Mouse (Mus musculus): ENCODE data around the gene Adamts14.

Gene Adamts14

DNA sequence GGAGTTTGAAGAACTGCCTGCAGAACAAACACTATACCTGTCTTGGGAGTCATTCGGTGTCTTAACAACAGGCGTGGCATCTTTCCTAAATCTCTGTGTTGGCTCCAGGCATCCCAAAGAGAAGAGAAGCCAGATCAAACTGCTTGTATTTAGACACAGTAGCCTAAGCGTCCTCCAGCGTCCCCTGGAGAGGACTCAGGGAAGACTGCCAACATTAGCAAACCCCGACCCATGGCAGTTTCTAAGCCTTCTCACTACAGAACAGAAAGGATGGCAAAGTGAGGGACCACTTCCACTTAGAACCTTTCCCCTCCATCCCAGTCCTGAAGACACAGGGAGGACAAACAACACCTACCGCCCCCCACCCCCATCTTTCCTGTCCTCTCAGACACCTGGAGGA, 93.3 kb downstream of the Adamts14 start:
- no peak for DNase-seq (ENCODE audit: low spot score in 2 of 2)

- no peak for DNase-seq (ENCODE audit: low spot score in 2 of 2)
Measured at GRCm38 (mm10) chr10:61178687-61179086, 94.6 kb downstream of the Adamts14 start.

- no peak for DNase-seq (ENCODE audit: low spot score in 2 of 2)
Measured at GRCm38 (mm10) chr10:61177751-61178150, 95.5 kb downstream of the Adamts14 start.

DNA sequence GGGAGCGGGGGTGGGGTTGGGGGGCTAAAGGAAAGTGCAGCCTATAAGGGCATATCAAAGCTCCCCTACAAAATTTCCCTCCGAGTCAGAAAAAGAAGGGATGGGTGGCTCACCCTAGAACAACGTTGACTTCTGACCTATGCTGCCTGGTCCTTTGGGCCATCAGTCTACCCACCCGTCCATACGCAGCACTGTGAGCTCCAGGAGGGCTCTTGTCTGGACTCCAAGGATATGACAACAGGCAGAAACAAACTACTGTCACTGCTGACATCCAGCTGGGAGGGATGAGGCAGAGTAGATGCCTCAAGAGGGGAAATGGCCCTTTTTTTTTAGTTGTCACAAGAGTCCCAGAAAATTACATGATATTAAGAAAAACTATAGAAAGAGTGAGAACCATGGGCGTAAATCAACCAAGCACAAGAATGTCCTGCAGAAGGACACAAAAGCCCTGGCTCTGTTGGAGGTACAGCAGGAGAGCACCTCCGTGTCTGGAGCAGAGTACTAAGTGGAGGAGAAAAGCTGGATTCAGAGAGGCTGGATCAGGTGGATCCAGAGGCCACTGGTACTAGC, 96.9 kb downstream of the Adamts14 start:
- no peak for DNase-seq (ENCODE audit: low spot score in 2 of 2)

GRCm38 (mm10) chr10:61175442-61176204, 97.6 kb downstream of the Adamts14 start:
- no peak for DNase-seq (ENCODE audit: low spot score in 2 of 2)

- DNase-seq (ENCODE audit: low spot score in 2 of 2): no peak
Measured at GRCm38 (mm10) chr10:61174711-61175441, 98.4 kb downstream of the Adamts14 start.

GRCm38 (mm10) chr10:61172496-61172895, 100.7 kb downstream of the Adamts14 start:
- DNase-seq (ENCODE audit: low spot score in 2 of 2): no peak

- DNase-seq (ENCODE audit: low spot score in 2 of 2): no peak
Measured at GRCm38 (mm10) chr10:61171654-61172053, 101.6 kb downstream of the Adamts14 start, which contains the start of gene Tbata. TSS of gene Tbata (plus strand) at chr10:61171954.

- DNase-seq (ENCODE audit: low spot score in 2 of 2): no peak
Measured at GRCm38 (mm10) chr10:61168393-61168792, 104.8 kb downstream of the Adamts14 start.

GRCm38 (mm10) chr10:61167333-61168096, 105.7 kb downstream of the Adamts14 start:
- DNase-seq (ENCODE audit: low spot score in 2 of 2): no peak

DNA sequence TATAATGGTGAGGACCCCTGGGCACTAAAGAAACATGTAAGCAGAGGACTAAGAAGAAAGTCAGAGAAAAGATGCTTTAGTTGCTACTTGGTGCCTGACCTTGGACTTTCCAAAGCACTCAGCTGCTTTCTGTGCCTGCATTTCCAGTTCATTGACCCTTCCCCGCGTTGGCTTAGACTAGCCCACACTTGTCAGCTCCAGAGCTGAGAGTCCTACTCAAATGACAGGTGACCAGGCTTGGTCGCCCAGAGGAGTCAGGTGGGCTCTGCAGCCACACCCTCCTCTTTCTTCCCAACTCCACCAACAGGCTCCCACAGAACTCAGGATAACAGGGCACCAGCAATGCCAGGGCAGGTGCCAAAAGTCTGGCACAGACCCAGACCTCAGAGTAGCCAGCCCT, 110.9 kb downstream of the Adamts14 start:
- peak in 1 of 2 experiments; percentile 33 for DNase-seq (ENCODE audit: low spot score in 2 of 2)

- no peak for DNase-seq (ENCODE audit: low spot score in 2 of 2)
Measured at GRCm38 (mm10) chr10:61160671-61161070, 112.6 kb downstream of the Adamts14 start.

DNA sequence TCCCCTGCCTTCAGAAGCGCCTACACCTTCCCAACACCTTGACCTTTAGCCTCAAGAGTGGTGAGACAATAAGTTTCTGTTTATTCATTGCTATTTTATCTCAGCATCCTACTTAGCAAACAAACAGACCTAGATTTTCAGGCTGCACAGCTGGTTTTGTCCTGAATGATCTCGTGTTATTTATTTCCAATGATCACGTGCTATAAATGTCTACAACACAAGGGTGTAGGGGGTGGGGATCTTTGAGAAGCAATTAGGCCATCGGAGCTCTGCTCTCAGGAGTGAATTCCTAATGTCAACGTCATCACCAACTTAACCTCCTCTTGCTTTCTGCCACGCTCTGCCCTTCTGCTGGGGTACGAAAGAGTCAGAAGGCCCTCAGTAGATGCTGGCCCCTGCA, 113.1 kb downstream of the Adamts14 start:
- DNase-seq (ENCODE audit: low spot score in 2 of 2): no peak

DNA sequence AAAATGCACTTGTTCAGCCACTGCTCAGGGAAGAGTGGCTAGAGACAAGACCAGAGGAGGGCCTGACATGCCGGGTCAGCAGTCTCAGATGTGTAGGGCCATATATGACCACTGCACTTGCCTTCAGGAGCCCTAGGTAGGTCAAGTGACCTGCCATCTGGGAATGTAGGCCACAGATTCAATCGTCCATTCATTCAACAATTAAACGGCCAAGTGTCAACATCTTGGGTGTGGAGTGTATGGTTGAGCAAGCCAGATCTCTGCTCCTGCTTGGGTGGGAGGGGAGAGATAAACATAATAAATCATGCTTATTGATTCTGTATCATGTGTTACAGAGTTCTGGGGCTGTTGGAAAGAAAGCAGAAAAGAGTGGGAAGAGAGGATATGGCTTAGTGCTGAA, 114.6 kb downstream of the Adamts14 start:
- no peak for DNase-seq (ENCODE audit: low spot score in 2 of 2)

- peak in 1 of 2 experiments; percentile 10 for DNase-seq (ENCODE audit: low spot score in 2 of 2)
Measured at GRCm38 (mm10) chr10:61156453-61156852, 116.8 kb downstream of the Adamts14 start.

GRCm38 (mm10) chr10:61155611-61156010, 117.6 kb downstream of the Adamts14 start:
- DNase-seq (ENCODE audit: low spot score in 2 of 2): peak in 1 of 2 experiments; percentile 26

DNA sequence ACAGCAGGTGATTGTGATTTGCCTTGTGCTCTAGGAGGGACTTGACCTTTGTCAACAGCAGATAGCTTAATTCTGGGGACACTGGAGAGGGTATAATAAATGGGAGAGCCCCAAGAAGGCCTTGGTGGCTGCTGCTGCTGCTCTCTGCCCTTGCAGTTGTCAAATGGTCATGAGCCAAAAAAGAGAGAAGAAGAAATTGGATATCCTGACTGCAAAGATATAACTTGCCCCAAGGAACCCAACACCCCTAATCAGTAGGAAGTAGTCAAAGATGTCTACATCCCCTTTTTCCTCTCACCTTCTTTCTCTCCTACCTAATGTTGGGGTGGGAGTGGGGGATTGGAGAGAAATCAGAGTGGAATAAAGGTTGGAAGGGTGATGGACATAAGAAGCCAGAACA, 121.1 kb downstream of the Adamts14 start:
- no peak for DNase-seq (ENCODE audit: low spot score in 2 of 2)

DNA sequence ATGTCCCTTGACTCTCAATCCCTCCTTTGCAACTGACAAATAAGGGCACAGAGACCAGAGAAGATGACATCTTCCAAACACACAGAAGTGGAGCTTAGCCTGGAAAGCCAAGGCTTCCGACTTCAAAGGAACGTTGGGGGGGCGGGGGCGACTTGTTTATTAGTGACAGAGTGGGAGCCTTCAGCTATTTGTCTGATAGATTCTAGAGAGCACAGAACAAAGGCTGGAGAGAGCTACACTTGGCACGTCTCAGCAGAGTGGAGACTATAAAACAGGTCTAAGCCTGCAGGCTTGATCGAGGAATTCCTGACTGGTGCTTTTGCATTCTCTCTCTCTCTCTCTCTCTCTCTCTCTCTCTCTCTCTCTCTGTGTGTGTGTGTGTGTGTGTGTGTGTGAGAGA, 122.6 kb downstream of the Adamts14 start:
- peak; percentile 39 to 64 for DNase-seq (ENCODE audit: low spot score in 2 of 2)

GRCm38 (mm10) chr10:61149476-61149875, 123.8 kb downstream of the Adamts14 start:
- DNase-seq (ENCODE audit: low spot score in 2 of 2): no peak

DNA sequence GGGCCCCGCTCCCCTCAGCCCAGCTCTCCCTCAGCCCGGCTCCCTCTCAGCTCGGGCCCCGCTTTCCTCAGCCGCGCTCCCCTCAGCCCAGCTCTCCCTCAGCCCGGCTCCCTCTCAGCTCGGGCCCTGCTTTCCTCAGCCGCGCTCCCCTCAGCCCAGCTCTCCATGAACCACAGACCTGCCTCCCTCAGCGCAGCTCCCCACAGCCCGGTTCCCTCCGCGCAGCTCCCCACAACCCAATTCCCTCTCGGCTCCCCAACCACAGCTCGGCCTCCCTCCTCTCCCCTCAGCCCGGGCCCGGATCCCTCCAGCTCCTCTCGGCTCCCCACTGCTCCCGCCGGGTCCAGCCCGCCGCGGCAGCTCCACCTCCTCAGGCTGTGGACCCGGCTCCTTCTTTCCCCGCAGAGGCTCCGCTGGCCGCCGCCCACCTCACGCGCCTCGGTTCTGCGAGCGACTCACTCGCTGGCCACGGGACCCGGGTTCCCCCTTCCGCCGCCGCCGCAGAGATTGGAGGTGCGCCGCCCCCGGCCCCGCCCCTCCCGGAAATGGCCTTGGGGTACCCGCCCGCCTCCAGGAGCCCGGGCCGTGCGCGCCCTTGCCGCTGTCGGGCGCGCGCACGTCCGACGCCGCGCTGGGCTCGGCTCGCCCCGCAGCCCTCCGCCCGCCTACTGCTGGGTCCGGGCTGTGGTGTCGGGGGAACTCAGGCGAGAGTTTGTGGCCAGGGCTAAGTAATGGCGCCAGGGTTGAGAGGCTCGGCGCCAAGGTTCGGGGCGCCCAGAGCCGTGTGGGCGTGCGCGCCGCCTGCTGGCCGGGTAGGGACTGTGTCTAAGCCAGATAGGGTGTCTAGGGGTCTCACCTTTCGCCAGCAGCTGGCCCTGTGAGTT, 125.8 kb downstream of the Adamts14 start, which contains the start of gene Sgpl1:
TSS of gene Sgpl1 (minus strand) at position 547 of the 884 bp plus-strand sequence.
- peak; percentile 92 to 93 for DNase-seq (ENCODE audit: low spot score in 2 of 2)

Data from urinary bladder, postnatal 4 days (tissue).